Mouse (Mus musculus) urinary bladder, postnatal 4 days (tissue): ENCODE data around the gene Cryz.
"Not testable (repeated sequence)": the region's sequence is repeated elsewhere in the genome, so short reads cannot be mapped to it uniquely, and the experiment has no call there.

ENCODE experiments used
- DNase-seq, 2 experiments: peaks; one replicate each; pipeline ENCODE4 v3.0.0; 2021 to 2022; ENCODE audit warnings: low spot score in 2 of 2

The Cryz gene

DNA sequence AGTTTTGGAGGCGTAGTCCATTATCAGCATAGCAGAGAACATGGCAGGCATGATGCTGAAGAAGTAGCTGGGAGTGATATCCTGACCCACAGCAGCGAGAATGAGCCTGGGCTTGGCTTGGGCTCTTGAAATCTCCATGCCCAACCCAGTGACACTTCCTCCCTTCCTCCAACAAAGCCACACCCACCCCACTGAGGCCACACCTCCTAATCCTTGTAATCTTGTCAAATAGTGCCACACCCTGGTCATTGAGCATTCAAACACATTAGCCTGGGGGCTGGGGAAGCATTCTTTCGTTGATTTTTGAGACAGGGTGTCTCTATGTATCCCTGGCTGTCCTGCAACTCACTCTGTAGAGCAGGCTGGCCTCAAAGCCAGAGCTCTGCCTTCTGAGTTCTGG lies 15.4 kb downstream of the Cryz start:
- no peak for DNase-seq

DNA sequence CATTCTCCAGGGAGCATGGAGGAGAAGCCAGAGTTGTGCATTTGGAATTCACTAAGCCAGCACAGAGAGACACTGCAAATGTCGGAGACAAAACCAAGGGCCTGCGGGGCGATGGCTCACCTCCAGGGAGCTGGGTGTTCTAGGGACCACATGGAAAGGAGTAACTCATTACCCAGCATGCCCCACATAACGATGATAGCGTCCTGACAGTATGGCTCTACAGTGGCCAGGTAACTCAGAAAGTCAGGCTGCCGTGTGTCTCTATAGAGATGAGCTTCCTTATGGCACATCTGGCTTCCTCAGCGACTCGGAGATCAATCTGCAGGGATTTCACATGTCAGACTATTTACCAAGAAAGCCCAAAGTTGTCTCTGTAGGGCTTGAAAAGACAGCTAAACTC lies 18.3 kb downstream of the Cryz start:
- no peak for DNase-seq

DNA sequence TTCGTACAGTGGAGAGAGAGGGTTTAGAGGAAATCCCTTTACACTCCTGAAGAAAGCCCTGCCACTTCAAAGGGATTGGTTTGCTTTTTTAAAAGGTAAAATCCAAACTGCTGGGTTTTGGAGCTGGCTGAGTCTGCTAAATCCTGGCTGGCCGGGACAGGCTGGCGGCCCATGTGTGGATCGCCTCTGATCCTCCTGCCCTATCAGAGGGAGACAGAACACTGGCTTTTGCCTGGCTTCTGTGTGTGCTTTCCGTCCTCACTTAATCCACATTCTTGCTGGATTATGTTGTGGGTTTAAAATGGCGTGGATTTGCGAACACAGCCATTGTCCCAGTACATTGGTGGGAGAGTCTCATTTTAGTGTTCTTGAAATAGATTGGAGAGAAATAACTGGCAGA lies 18.8 kb downstream of the Cryz start:
- no peak for DNase-seq

DNA sequence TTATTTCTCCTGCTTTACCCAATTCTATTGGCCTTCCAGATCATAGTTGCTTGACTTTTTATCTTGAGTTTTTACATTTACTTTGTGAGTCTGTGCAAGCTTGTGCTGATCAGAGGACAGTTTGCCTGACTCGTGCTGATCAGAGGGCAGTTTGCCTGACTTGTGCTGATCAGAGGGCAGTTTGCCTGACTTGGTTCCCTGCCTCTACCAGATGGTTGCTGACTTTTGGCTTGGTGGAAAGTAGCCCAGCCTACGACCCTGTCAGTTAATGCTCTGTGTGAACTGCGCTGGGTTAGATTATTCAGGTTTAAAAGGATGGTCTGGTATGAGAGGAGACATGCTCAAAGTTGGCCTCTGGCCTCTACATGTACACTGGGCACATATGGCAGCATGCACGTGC lies 19.6 kb downstream of the Cryz start:
- DNase-seq: no peak

DNA sequence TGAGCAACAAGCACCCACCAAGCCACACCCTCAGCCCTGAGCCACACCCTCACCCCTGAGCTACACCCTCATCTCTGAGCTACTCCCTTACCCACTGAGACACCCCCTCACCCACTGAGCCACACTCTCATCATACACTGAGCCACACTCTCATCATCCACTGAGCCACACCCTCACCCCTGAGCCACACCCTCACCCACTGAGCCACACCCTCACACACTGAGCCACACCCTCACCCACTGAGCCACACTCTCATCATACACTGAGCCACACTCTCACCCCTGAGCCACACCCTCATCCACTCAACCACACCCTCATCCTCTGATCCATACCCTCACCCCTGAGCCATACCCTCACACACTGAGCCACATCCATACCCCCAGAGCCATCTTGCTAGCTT lies 31.8 kb downstream of the Cryz start:
- DNase-seq: no peak

DNA sequence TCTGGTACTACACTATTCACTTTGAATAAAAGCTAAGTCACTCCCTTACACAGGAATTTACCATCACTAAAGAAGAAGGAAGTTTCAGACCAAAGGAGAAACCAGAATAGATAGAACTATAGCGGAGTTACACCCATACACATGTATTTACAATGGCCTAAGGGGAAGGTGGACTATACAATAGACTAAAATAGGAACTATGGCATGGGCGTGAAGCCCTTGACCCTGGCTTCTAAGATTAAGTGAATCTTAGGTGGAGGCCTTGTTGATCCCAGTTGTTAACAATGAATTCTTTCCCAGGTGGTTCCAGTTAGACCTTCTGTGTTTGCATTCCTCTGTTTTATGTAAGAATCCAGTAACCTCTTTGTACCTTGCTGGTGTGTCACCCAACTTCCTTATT lies 34.8 kb downstream of the Cryz start:
- not testable (repeated sequence) for DNase-seq

DNA sequence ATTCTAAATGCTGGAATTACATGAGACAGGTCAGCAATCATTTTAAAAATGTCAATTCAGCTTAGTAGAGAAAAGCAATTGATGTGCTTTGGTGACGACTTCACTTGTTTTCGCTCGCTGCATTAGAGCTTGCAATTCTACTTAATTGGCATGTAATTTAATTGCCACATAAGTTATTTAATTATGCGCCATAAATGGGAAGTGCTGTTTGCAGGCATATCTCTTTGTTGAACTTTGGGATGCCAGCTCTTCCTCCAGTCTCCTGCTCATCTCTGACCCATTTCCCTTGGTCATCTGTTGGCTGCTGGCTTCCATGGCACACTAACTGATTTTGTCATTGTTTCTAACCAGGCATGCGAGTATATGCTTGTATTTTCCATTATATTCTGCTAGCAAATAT lies 36.6 kb downstream of the Cryz start:
- no peak for DNase-seq

DNA sequence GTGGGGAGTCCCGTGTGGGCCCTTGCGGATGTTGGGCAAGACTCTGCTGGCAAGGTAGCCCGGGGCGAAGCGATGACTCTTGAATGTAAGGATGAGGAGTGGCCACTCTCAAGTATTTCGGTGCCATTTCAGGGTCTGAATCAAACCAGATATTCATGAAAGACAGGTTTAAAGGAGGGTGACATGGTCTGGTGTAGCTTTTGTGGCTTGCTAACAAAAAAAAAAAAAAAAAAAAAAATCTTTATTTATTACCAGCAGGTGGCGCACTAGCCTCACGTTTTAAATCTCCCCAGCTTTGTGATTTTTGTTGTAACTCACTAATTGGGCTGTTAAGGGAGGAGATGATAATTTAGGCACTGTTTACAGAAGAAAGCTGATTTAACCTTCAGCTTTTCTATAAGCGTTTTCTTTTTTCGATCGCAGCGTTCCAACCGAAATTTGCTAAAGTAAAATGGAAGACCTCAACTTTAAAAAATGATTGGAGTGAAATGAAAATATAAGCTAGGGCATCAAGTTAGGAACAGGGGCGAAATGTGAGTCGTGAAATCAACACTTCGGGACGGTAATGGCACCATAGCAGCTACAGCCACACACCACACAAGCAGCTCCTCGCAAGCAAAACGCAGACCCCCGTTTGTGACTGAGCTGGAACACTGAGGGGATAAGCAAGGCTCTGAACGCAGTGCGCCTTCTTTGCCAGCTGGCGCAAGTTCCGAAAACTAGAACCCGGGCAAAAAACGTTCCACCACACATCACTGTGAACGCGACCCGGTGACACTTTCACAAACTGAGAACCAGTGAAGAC lies 50.3 kb downstream of the Cryz start:
- DNase-seq: peak in 1 of 2 experiments; percentile 52

DNA sequence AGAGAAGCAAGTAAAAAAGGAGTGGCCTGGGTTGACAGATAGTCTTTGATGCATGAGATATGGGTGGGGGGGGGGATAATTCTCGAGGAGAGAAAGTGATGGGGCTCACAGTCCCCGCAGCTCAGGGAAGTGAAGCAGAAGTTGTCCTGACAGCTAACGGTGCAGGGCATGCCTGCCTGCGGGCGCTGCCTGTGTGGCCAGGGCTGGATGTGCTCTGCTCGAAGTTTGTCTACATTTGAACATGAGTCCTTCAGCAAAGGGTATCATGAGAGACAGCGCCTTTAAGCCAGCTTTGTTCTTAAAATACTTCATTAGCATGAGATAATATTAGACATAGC lies 50.9 kb downstream of the Cryz start:
- DNase-seq: peak in 1 of 2 experiments; percentile 34

DNA sequence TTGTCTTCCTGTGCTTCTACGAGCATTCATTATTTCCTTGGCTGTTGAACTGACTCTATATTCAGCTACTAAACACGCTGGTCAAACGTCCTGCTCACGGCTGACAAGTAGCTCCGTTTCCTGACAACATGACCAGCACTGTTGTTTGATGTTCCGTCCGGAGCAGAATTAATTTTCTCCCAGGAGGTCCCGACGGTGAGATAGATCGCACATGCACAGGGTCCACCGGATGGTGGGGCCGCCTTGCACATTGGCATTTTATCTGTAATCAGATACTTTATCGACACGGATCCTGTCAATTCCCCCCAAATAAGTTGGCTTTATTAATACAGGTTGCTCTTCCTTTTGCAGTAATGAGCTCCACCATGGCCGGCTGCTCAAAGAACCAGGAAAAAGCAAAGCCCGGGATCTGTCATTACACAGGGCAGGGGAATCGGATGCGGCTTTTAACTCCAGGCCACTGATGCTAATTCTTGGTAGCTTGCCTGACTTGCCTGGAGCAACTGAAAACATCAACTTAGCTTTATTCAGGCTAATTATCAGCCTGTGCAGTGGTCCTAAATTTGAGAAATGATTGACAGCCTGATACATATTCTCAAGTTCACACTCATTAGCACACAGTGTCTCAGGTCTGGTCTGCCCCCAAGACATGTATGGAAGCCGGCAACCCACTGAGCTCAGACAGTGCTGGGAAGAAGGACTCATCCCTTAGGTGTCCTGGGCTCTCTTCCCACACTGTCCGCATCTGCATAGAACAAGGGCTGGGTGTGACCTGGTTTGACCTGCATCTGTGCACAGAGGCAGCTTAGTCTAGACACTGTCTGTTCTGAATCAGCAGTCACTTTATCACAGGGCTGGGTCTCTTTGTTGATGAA lies 53.1 kb downstream of the Cryz start:
- DNase-seq: no peak

DNA sequence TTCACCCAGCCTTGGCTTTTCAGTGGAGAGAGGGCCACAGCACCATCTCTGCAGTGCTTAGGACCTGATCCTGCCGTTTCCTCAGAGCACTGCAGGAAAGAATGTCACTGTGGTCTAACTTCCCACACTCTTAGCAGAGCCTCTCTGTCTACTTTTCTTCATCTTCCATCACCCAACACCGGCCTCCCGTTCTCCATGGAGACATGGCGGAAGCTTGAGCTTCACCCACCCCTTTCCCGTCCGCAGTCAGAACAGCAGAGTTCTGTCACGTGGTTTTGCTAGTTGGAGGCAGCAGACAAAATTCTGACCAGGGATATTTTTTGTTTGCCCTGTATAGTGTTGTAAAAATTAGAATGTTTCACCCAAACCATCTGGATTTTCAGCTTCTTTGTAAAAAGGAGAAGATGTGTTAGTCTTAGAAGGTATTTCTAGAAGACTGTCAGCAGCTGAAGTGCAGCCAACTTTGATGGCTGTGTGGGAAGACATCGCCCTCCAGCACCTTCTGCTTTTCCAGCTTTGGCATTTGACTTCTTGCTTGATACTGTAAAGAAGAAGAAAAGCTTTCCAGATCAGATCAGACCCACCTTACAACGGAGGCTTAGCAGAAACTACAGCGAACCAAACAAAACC lies 54.8 kb downstream of the Cryz start:
- DNase-seq: no peak

DNA sequence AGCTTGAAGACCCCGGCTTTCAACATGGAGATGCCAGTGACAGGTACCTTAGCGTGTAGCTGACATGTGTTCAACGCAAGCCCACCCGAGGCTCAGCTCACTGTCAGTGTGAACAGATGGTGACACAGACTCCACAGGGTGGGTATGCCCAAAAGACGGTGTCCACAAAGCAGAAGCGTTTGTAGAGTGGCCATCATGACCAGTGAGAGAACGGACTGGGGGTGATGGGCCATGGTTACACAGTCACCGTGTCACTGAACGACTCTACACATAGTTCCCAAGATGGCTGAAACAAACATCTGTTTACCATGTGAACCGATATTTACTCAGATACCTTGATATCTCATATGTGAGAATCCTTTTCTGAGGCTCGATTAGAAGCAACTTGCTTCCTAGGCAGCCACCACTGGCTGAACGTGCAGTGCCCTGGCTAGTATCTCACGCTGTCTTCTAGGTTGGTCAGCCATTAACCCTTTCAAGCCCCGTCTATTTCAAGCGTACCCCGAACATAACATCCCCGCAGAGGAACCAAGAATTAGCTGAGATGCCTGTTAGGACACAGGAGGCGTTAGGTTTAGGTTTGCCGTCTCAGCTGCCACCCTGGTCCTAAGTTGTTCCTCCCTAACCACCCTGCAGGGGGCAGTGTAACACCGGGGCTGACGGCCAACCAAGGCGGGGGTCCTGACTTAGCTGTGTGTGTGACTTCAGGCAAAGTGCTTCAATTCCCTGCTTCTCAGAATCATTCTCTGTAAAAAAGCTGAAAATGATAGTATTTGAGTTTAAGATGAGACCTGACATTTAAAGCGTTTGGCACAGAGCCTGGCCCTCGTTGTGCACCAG lies 56.3 kb downstream of the Cryz start:
- peak in 1 of 2 experiments; percentile 73 for DNase-seq

DNA sequence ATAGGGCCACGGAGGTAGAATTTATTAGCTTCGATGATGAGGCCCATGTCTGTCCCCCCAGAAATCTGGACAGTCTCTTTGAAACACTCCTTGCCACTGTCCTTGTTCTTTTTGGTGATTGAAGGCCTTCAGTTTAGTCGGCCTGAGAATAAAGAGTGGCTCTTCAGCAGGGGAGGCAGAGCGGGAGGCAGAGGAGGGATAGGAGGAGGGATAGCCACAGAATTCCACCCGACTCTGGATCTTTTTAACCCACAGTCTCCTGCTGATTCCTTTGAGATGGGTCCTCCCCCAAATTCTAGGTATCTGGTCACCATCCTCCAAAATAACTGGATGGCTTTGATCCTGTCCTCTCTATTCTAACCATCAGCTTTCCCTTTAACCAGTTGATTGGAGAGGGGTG lies 56.9 kb downstream of the Cryz start:
- peak in 1 of 2 experiments; percentile 36 for DNase-seq

DNA sequence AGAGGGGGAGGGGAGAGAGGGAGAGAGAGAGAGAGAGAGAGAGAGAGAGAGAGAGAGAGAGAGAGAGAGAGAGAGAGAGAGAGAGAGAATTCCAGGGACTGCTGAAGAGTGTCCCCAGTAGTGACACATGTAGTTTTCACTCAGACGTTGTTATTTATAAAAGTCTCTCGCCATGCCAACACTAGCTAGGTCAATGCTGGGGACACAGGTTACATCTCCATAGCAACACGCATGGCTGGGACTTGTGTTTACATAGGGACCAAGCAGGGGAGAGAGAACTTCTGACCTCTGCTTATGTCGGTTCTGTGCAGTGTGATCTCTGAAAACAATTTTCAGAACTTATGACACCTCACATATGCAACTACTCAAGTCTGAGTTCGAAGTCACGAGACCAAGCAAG lies 57.8 kb downstream of the Cryz start:
- no peak for DNase-seq

DNA sequence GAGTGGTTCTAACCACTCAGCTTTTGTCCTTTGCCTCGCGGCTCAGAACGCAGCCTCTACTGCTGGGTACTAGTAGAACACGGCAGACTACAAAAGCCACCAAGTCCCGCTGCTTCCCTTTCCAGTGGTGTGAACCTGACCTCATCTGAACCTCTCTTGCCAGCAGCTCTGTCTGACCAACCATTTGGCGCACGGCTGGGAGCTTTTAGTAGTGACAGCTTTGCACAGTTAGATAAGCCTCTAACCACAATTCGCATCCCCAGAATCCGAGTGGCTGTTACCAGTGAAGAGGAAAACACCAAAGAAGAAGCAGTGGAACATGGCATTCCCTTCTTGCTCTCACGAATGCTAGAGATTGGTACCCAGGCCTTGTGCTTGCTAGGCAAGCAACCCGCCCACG lies 58.4 kb downstream of the Cryz start:
- DNase-seq: no peak

DNA sequence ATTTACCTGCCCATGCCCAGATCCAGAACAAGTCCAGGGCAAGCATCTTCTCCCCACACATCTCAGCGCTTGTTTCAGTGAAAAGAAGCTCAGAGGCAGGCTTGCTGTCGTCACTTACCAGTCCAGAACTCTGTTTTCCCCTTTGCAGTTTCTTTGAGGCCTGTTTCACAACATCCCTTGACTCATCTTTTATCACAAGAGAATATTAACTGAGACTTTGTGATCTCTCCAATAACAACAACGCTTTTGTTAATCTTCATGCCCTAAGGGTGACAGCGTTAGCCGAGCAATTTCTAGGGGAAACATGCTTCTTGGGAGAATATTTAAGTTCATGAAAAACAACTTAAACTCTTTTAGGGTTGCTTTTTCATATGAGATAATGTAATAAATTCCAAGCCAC lies 59.2 kb downstream of the Cryz start:
- DNase-seq: no peak

DNA sequence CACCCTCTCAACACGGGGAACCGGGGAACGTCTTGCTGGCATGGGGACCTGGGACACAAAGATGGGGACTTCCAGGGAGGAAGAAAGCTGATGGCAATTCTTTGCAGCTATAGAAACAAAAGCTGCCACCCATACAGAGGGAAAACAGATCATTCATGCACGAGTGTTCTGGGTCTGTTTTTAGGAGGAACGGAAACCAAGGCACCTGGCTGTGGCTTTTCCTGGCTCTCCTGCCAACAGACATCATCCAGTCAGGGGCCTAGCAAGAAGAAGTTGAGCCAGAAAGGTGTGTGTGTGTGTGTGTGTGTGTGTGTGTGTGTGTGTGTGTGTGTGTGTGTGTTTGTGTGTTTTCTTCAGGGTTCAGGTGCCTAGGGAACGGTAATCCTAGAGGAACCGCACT lies 67.0 kb downstream of the Cryz start, which contains the start of gene Erich3:
Gene Erich3 (plus strand): TSS at position 315 of the 400 bp plus-strand sequence.
- DNase-seq: no peak

DNA sequence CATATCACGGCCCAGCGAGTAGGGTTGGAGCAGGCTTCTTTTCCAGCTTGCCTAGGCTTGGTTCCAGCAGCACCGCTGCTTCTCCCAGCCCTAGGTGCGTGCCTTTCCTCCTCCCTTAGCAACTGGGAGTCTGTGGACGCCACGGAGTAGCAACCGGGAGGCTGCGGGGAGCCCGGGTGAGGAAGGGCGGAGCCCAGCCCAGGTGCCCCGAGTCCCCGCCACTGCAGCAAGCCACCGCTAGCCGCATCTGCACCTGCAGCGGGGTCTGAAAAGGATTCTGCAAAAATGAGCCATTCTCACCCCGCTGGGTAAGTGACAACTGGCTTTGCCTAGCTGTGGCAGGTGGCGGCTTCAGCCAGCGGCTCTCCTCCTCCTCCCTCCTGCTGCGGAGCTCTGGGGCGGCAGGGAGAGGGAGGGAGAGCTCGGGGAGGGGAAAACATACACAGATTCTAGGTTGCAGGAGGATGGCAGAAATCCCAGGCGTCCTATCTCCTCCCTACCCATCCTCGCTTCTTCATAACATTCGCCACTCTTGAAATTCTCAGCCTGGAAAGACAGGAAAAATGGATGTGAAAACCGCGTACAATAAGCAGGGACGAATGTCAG lies 67.6 kb downstream of the Cryz start:
- peak in 1 of 2 experiments; percentile 16 for DNase-seq

DNA sequence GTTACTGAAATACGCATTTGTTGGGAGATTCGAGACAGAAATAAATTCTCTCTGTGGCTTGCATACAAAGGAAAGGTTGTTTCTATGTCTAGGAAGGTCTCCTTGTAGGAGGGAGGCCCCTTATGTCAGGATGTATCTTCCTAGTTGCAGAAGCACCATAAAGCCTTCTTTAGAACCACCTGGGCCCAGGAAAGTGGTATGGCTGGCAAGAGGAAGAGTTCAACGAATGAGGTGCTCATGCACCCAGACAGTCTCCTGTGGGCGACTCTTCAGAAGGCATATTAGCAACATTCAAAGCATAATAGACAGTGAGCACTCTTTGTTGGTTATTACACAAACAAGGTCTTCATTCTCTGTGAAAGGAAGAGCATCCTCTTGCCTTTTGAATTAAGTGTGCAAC lies 68.1 kb downstream of the Cryz start:
- no peak for DNase-seq

DNA sequence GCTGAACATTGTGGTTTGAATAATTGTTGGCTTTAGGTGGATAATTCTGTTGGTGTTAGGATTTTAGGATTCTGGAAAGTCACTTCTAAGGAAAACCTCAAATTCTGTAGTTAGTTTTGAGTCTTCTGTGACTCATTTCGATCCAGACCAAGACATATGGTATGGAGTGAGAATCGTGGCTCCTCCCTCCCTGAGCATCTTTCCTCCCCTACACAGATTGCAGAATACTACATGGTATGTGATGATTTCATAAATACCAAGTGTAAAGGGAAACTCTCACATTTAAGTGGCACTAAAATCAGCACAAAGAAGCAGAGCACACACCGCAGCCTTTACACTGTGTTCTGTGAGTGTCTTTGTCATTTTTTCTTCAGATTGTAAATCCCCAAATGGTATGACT lies 72.0 kb downstream of the Cryz start:
- DNase-seq: no peak

DNA sequence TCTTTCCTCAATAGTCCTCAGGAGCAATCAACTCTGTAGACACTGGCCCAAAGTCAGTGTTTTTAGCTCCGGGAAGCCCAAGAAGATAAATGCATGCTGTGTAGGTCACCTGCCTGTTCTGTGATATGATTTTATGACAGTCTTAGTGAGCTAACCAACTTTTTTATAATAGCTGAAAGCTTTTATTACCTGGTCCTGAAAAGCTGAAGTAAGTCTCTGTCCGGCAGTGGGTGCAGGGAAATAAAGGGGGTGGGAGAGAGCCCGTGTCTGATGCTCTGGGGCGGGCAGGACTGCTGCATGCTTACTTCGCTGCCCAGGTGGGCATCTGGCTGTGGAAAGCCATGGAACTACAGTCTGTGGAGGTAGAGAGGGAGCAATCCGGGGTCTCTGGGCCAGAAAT lies 74.1 kb downstream of the Cryz start:
- no peak for DNase-seq
